ENCODE assay signal across 11 mouse cellular contexts in genomic region chr3:94398217-94398616, GRCm38 (mm10). TPM values are rescaled to one million over a fixed set of nuclear protein-coding genes. Genes with fewer than 3 reads are reported as not detected.
A peak's percentile ranks its signal among the peaks of the same experiment; 100 is the strongest.
DNase-seq lines count a peak whose midpoint lies in the region; ATAC-seq and TF ChIP-seq lines count a peak whose summit lies in the region.
"Had no signal": no experiment of that assay in that cellular context is flagged by ENCODE, and none has a peak within 500 bp of the region (broad histone marks: within the 10 kb centered on the region; RNA-seq: fewer than 3 reads in every experiment).

Gene Lingo4 (plus strand): TSS chr3:94398517.

- no peaks in the 10 kb centered on the region for H3K36me3 ChIP-seq in kidney, embryonic 16.5 days (ENCODE audit: insufficient read depth, low read length)
- no peaks in the 10 kb centered on the region for H3K36me3 ChIP-seq in intestine, embryonic 14.5 days (ENCODE audit: control insufficient read depth, insufficient read depth, low read length)
- H3K36me3 ChIP-seq in midbrain, postnatal 0 days (ENCODE audit: insufficient read depth, low read length) = no peaks in the 10 kb centered on the region
- H3K36me3 ChIP-seq: G1E had no signal

- TF ChIP-seq CTCF in embryonic fibroblast, embryonic 13.5 days (IDR thresholded peaks at IDR 0.05; ENCODE audit: borderline replicate concordance, insufficient read depth, low read length) = no peak
- TF ChIP-seq CTCF in midbrain, postnatal 0 days (IDR thresholded peaks at IDR 0.05) = no peak

- H3K4me3 ChIP-seq in kidney, embryonic 16.5 days (ENCODE audit: low read length) = peak within 1 kb of the TSS; percentile 35
- peak within 1 kb of the TSS; percentile 14; the same call in 1 of the 2 replicates for H3K4me3 ChIP-seq in embryonic fibroblast, embryonic 13.5 days (ENCODE audit: insufficient read depth, low read length)
- H3K4me3 ChIP-seq in intestine, embryonic 14.5 days (ENCODE audit: low read depth, low read length) = peak within 1 kb of the TSS; percentile 26
- H3K4me3 ChIP-seq in midbrain, postnatal 0 days (ENCODE audit: low read depth, low read length) = peak within 1 kb of the TSS; percentile 33

- DNase-seq in kidney, adult 8-10 months = no peak
- no peak for DNase-seq in intestine, embryonic 14.5 days (ENCODE audit: low spot score)
- no peak for DNase-seq in midbrain, postnatal 0 days (ENCODE audit: low spot score)
- DNase-seq in right cerebral cortex, postnatal 25 days = no peak
- no peak for DNase-seq in embryo, embryonic 9.5 days (ENCODE audit: extremely low spot score)
- DNase-seq in natural killer cell, adult 2 months (ENCODE audit: low spot score in 2 of 2) = no peak

- H3K4me2 ChIP-seq in kidney, embryonic 16.5 days (replicated peaks; ENCODE audit: low read depth, low read length) = peak within 1 kb of the TSS; percentile 59
- peak within 1 kb of the TSS; percentile 52 for H3K4me2 ChIP-seq in intestine, embryonic 14.5 days (ENCODE audit: low read length)
- peak within 1 kb of the TSS; percentile 69 for H3K4me2 ChIP-seq in midbrain, postnatal 0 days (ENCODE audit: low read depth, low read length, poor library complexity, severe bottlenecking)

- no peaks in the 10 kb centered on the region; the same call in 1 of the 2 replicates for H3K4me1 ChIP-seq in kidney, embryonic 16.5 days (ENCODE audit: insufficient read depth, low read length)
- no peaks in the 10 kb centered on the region for H3K4me1 ChIP-seq in embryonic fibroblast, embryonic 13.5 days (ENCODE audit: control insufficient read depth, insufficient read depth, low read length)
- H3K4me1 ChIP-seq in intestine, embryonic 14.5 days (replicated peaks; ENCODE audit: control insufficient read depth, insufficient read depth, low read length) = 0 out of 2 replicates have a peak, but pooled peaks cover 3% of the 10 kb centered on the region
- H3K4me1 ChIP-seq in midbrain, postnatal 0 days (ENCODE audit: insufficient read depth, low read length) = no peaks in the 10 kb centered on the region; the same call in 1 of the 2 replicates

- no peaks in the 10 kb centered on the region for H3K9me3 ChIP-seq in kidney, embryonic 16.5 days (ENCODE audit: low read length)
- no peaks in the 10 kb centered on the region for H3K9me3 ChIP-seq in intestine, embryonic 14.5 days (ENCODE audit: control insufficient read depth, low read length)
- H3K9me3 ChIP-seq in midbrain, postnatal 0 days (ENCODE audit: low read length) = no peaks in the 10 kb centered on the region
- H3K9me3 ChIP-seq: G1E had no signal

- WGBS in kidney, embryonic 16.5 days = 74% methylated on average over 6 of the region's 6 CpGs
- 72% methylated on average over 6 of the region's 6 CpGs for WGBS in intestine, embryonic 14.5 days
- 70% methylated on average over 6 of the region's 6 CpGs for WGBS in midbrain, postnatal 0 days

- no peak for TF ChIP-seq POLR2A in embryonic fibroblast, embryonic 13.5 days (IDR thresholded peaks at IDR 0.05; ENCODE audit: low read depth, low read length)

- peak within 1 kb of the TSS; percentile 48 for H3K9ac ChIP-seq in kidney, embryonic 16.5 days (replicated peaks; ENCODE audit: low read length)
- H3K9ac ChIP-seq in intestine, embryonic 14.5 days (ENCODE audit: low read length) = 0 out of 2 replicates have a peak within 1 kb of the TSS, but pooled peaks have one; percentile 3
- H3K9ac ChIP-seq in midbrain, postnatal 0 days (replicated peaks; ENCODE audit: low read length, poor library complexity, severe bottlenecking) = peak within 1 kb of the TSS; percentile 47

- H3K27me3 ChIP-seq in kidney, embryonic 16.5 days (ENCODE audit: insufficient read depth, low read length) = peaks cover 32% of the 10 kb centered on the region
- peaks cover 50% of the 10 kb centered on the region for H3K27me3 ChIP-seq in intestine, embryonic 14.5 days (replicated peaks; ENCODE audit: control insufficient read depth, insufficient read depth, low read length)
- H3K27me3 ChIP-seq in midbrain, postnatal 0 days (ENCODE audit: insufficient read depth, low read length) = no peaks in the 10 kb centered on the region; the same call in none of the 2 replicates

- no peak within 1 kb of the TSS for H3K27ac ChIP-seq in kidney, embryonic 16.5 days (ENCODE audit: low read length)
- no peak within 1 kb of the TSS for H3K27ac ChIP-seq in embryonic fibroblast, embryonic 13.5 days (ENCODE audit: insufficient read depth, low read length)
- H3K27ac ChIP-seq in intestine, embryonic 14.5 days (ENCODE audit: low read depth) = no peak within 1 kb of the TSS
- H3K27ac ChIP-seq in midbrain, postnatal 0 days (ENCODE audit: low read depth, low read length) = no peak within 1 kb of the TSS

- no peak for ATAC-seq in kidney, embryonic 16.5 days (ENCODE audit: low FRiP score, low TSS enrichment)
- no peak for ATAC-seq in intestine, embryonic 14.5 days (replicated peaks; ENCODE audit: low FRiP score, low TSS enrichment, low read depth)
- no peak for ATAC-seq in midbrain, postnatal 0 days (ENCODE audit: low FRiP score)

RNA-seq across cellular contexts. Expression of gene Lingo4, which starts in this region (rescaled TPM):
- polyA plus RNA-seq in kidney, embryonic 16.5 days (2015; fragmentation: Nextera tagmentation; extraction: Ambion mirVana) = 0.23 and 0.44 TPM in 2 replicates
- 0.18 TPM in 1 of 2 replicates, not detected in the other for polyA plus RNA-seq in embryonic fibroblast, embryonic 13.5 days (2011; ENCODE audit: insufficient read length, low read depth, missing spikeins)
- polyA plus RNA-seq in intestine, embryonic 14.5 days (2014; fragmentation: Nextera tagmentation; extraction: Ambion mirVana) = 0.38 and 0.52 TPM in 2 replicates
- total RNA-seq in midbrain, postnatal 0 days (2014; rRNA removed) = 1.6 and 1.8 TPM in 2 replicates
- polyA plus RNA-seq in midbrain, postnatal 0 days (2015; fragmentation: Nextera tagmentation; extraction: Ambion mirVana) = 1.5 TPM in 2 replicates
- total RNA-seq: granulocyte monocyte progenitor cell, adult 5-6 weeks; monocyte, adult 5-6 weeks had no signal
- polyA plus RNA-seq: G1E had no signal
